Mouse (Mus musculus): ENCODE results near the gene Cyp4f40.
"Not testable (repeated sequence)": the region's sequence is repeated elsewhere in the genome, so short reads cannot be mapped to it uniquely, and the experiment has no call there.

The Cyp4f40 gene

DNA sequence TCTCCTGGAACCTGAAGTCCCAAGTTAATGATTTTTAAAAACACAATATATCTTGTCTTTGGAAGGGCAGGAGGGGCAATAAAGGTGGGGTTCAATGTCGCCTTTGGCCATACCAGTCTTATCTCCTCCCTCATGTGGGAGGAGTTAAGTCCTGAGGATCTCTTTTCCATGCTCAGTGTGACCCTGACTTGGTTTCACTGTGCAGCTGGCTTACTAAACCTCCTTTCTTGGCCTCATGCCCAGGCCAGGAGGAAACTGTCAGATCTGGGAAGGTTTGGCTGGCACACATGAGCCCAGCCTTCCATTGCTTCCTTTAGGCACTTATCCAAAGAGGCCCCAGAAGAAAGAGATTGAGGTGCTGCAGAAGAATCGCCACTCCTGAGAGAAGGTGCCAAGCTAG lies at the start of gene Cyp4f40:
Cyp4f40 (plus strand) TSS at position 189 of the 400 bp plus-strand sequence.
- no peak for DNase-seq (ENCODE audit: low read depth, low spot score)

DNA sequence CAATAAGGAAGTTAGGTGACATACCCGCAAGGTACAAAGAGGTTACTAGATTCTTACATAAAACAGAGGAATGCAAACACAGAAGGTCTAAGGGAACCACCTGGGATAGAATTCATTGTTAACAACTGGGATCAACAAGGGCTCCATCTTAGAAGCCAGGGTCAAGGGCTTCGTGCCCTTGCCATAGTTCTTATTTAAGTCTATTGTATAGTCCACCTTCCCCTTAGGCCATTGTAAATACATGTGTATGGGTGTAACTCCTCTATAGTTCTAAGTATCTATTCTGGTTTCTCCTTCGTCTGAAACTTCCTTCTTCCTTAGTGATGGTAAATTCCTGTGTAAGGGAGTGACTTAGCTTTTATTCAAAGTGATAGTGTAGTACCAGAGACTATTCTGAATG lies 48.5 kb upstream of the Cyp4f40 start:
- not testable (repeated sequence) for DNase-seq (ENCODE audit: low read depth, low spot score)

DNA sequence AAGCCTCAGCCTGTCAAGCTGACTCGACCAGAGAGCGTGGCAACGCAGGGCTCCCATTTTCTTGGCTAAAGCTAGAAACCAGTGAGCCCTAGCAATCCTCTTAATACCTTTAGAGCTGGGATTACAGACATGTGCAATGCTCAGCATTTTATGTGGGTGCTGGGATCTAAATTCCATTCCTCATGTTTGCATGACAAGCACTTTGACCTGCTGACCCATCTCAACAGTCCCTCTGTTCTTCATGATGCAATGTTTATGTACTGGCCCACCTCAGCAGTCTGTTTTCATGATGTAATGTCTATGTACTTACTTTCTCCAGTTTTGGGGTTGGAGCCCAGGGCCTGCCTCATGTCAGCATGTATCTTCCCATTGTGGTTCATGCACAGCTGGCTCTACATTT lies 47.8 kb upstream of the Cyp4f40 start:
- no peak for DNase-seq (ENCODE audit: low read depth, low spot score)

DNA sequence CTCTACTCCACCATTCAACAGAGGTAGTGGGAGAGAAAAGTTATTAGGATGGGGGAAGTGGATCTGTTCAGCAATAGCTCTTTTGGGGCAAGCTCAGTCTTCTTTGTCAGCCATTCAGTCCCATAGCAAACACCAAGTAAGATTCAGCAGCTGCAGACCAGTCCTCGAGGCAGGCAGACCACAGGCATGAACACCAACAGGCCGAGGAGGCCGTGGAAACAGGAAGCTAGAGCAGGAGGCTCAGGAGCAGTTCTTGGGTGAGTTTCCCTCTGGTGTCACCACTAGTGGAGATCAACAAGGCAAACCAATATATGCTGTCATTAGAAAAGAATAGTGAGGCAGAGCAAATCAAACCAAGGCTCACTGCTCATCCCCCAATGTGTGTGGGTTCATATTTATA lies 46.3 kb upstream of the Cyp4f40 start:
- DNase-seq (ENCODE audit: low read depth, low spot score): no peak

DNA sequence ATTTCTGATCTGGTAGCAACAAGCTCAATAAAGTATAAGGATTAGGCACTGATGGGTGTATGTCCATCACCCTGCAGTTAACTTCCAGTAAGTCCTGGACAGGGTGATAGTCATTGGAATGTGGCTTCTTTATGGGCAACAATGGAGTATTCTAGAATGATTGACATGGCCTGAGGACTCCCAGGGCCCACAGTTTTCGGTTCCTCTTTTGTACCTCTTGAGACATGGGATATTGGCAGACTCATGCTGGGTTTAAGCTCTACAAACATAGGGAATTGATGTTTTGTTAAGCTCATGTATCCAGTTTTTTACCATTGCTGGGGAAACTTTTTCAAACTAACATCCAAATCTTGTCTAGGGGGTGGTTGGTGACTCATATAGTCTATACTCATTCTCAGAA lies 41.4 kb upstream of the Cyp4f40 start:
- no peak for DNase-seq (ENCODE audit: low read depth, low spot score)

DNA sequence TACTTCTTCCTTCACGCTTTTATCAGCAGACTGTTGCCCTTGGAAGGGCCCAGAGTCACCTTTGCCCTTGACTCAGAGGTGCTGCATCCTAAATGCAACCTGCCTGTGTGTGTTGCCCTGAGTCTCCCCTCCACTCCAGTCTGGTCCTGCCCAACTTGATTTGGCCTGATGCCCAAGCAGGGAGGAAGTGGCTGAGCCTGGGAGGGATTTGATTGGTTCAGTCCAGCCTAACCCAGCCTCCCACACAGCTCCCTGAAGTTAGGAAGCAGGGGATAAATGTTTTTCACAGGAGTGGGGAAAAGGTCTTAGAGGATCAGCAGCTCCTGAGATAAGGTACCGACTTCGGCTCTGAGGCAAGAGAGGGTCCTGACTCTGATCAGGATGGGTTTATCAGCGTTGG lies 37.7 kb upstream of the Cyp4f40 start, which contains the start of gene Cyp4f37:
Cyp4f37 (plus strand) TSS at position 292 of the 400 bp plus-strand sequence.
- not testable (repeated sequence) for DNase-seq (ENCODE audit: low read depth, low spot score)

DNA sequence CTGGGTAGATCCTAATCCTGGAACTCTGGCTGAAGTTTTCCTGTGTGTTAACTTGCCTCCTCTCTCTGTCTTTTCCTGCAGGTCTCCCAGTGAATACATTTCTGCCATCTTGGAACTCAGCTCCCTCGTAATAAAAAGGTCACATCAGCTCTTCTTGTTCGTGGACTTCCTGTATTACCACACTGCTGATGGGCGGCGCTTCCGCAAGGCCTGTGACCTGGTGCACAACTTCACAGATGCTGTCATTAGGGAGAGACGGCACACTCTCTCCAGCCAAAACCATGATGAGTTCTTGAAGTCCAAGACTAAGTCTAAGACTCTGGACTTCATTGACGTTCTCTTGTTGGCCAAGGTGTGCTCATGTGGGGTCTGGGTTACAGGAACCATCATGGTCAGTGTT lies 29.0 kb upstream of the Cyp4f40 start:
- not testable (repeated sequence) for DNase-seq (ENCODE audit: low read depth, low spot score)

DNA sequence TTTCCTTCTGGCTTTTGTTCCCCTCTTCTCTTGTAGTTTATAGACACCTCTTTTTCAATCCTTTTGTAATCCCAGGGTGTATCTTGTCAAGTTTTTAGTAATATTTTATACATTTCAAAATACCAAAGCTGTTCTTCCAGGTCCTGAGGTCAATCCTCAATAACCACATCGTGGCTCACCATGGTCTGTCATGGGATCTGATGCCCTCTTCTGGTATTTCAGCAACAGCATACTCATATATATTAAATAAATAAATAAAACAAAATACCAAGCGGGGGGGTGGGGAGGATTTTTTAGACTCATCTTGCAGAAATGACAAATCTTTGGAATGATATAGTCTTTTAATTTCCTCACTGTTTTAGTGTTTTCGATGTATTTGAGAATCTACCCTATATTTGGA lies 26.8 kb upstream of the Cyp4f40 start:
- DNase-seq (ENCODE audit: low read depth, low spot score): no peak

DNA sequence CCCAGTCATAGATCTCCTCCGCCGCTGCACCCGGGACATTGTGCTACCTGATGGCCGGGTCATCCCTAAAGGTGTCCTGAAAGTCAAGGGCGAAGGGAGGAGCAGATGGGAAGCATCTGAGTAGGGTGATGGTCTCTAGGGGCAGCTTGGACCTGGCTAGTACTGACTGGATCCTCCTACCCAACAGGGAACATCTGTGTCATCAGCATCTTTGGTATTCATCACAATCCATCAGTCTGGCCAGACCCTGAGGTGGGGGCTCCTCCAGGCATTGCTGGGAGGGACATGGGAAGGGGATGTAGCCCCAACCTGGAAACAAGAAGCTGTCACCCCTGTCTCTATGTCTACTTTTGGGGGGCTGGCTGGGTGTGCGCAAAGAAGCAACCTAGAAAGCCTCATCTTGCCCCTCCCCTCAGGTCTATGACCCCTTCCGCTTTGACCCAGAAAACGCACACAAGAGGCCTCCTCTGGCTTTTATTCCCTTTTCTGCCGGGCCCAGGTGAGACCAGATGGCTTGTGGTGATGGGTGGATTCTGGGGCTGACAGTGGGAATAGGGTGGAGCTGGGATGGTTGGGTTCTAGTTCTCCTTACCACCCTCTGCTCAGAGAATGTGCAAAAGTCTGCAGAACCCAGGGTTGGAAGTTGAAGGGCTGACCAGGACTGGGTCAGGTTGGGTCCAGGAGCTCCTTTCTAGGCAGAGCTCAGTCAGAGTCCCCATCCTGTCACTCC lies 24.3 kb upstream of the Cyp4f40 start:
- not testable (repeated sequence) for DNase-seq (ENCODE audit: low read depth, low spot score)

DNA sequence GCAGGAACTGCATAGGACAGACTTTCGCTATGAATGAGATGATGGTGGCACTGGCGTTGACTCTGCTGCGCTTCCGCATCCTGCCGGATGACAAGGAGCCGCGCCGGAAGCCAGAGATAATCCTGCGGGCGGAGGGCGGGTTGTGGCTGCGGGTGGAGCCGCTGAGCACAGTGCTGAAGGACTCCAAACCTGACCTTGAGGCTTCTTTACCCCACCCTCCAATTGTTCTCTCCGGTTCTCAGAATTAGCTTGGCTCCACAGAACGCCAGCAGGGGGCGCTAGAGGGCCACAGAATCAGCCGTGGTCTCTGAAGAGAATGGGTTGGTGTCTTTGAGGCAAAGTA lies 23.8 kb upstream of the Cyp4f40 start:
- peak; percentile 36 for DNase-seq (ENCODE audit: low read depth, low spot score)

DNA sequence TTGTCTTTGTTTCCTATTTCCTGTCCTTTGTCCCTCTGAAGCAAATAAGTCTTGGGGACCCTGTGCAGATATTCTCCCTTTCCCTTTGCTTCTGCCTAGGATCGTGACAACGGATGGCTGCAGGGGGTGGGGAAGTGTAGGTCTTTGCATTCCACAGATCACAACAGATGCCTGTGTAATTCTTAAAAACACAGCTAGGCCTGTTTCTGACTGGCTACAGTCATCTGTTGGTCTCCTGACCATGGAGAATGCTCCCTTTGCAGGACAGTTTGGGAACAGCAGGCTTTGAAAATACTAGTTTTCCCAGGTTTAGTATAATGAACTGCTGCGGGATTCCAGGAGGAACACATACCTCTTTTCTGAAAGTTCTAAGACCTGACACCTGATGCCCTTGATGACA lies 22.4 kb upstream of the Cyp4f40 start:
- no peak for DNase-seq (ENCODE audit: low read depth, low spot score)

DNA sequence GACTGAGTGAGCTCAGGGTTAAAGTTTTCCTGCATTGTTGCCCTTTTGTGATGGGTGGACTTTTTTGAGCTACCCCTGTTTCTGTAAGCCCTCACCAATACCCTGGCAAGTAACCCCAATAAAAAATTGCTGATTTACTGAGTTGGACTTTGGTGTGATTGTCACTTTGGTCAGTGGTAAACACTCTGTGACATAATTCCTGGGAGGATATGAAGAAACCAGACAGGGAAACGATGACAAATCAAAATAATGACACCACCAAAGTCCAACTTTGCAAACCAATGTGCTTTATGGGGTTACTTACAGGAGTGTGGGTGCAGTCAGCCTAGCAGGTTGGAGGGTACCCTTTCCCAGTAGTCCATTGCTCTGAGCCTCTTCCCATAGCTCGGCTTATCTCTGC lies 21.5 kb upstream of the Cyp4f40 start:
- DNase-seq (ENCODE audit: low read depth, low spot score): no peak

DNA sequence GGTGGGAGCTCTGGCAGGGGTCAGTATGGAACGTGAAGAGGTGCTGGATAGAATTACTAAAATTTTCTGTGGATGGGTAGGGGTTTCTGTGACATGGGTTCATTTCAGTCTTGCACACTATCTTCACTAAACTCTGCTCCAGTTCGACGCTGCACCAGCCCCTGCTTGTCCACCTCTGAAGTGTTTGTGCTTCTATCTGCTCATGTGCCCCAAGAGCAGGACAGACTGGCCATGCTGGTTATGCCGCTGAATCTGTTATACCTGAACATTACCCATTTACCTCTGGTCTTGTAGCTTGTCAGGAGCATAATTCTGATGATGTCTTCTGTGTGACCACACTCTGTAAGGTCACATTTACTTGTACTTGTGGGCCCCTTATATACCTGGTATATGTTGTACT lies 12.1 kb upstream of the Cyp4f40 start:
- DNase-seq (ENCODE audit: low read depth, low spot score): no peak

DNA sequence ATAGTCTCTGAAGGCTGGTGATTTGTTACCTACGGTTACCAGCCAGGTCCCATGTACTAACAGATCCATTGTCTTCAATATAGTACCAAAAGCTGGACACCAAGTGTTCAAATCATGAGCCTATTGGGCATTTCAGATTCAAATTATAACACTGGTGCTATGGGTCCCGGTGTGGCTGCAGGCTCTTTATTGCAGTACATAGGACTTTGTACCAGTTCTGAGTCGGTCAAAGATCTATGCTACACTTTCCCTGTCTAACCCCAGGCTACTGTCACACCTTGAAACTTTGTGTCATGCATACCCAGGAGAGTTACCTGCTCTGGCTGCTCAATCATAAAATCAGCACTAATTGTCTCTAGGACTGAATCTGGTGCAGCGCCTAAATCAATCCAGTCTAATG lies 4.8 kb upstream of the Cyp4f40 start:
- no peak for DNase-seq (ENCODE audit: low read depth, low spot score)

DNA sequence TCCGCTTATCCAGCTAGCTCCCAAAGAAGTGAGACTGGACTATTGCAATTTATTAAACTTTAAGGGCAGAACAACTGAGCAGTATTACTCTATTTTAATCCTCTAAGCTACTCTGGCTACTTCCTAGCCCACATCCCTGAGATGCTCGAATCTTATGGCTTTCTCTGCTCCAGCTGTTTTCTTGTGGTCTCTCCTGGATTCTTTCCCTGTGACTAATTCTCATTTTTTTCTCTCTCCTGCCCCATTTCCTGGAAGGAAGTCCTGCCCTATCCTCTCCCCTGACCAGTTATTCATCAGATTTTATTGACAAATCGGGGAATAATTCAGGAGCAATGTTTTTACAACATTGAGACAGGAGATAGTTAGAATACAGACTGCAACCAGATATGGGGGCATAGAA lies 1.7 kb upstream of the Cyp4f40 start:
- no peak for DNase-seq (ENCODE audit: low read depth, low spot score)

DNA sequence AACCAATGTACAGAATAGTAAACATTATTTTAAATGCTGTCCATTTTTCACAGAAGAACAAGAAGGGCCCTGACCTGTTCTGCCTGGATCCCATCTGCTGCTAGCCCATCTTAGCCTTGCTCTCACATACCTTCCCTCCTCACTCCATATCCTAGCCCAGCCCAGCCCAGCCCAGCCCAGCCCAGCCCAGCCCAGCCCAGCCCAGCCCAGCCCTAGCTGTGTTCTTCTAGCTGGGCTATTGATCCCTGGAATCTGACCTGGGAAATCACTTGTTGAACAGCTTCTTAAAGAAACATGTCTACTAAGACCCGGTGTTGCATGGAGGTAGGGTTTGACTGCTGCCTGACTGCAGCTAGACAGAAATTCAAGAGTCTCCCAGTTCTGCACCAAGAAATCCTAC lies 454 bp upstream of the Cyp4f40 start:
- DNase-seq (ENCODE audit: low read depth, low spot score): no peak

DNA sequence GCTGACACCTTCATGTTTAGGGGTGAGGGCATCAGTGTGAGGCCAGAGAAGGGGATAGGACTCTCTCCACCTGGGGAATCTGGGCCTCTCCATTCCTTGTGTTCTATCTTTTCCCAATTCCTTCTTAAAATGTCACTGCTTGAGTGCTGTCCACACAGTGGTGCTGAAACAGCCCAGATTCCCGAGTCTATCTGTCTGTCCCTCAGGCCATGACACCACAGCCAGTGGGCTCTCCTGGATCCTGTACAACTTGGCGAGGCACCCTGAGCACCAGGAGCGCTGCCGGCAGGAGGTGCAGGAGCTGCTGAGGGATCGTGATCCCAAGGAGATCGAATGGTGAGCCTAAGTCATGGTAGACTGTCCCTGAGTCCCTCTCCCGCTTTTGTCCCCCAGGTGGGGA lies 15.3 kb downstream of the Cyp4f40 start:
- no peak for DNase-seq (ENCODE audit: low read depth, low spot score)

DNA sequence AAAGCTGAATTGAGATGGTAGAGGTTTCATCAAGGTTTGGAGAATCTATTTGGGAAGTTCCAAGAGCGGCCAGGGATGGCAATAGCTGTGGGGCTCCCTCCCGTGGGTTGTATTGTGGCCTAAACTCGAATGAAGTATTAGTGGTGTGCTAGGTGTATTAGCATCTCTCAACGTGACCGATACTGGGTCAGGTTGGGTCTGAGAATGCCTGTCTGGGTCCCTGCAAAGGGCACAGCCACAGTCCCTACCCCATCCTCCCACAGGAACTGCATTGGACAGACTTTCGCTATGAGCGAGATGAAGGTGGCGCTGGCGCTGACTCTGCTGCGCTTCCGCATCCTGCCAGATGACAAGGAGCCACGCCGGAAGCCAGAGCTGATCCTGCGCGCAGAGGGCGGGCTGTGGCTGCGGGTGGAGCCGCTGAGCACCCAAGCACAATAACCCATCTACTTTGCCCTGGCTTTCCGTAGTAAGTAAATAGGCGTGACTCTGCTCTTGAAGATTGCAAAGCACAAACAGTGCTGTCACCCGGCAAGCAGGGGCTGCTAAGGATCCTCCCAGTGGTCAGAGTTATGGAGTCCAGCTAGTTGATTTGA lies 17.4 kb downstream of the Cyp4f40 start:
- no peak for DNase-seq (ENCODE audit: low read depth, low spot score)

DNA sequence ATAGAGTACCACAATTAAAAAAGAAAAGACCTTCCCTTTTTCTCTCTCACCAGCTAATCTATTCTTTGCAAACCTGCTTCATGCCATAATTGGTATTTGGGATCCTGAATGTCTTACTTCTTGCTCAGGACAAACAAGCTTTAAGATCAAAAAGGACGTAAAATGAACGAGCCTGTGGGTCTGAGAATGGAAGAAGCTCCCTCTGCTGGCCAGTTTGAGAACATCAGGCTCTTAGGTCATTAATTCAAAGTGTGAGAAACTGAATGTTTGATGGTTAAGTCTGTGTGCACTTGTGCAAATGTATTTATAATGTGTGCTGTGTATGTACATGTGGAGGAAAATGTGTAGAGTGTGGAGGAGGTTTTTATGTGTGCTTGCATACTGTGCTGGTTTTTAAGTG lies 21.7 kb downstream of the Cyp4f40 start:
- peak; percentile 38 for DNase-seq (ENCODE audit: low read depth, low spot score)

DNA sequence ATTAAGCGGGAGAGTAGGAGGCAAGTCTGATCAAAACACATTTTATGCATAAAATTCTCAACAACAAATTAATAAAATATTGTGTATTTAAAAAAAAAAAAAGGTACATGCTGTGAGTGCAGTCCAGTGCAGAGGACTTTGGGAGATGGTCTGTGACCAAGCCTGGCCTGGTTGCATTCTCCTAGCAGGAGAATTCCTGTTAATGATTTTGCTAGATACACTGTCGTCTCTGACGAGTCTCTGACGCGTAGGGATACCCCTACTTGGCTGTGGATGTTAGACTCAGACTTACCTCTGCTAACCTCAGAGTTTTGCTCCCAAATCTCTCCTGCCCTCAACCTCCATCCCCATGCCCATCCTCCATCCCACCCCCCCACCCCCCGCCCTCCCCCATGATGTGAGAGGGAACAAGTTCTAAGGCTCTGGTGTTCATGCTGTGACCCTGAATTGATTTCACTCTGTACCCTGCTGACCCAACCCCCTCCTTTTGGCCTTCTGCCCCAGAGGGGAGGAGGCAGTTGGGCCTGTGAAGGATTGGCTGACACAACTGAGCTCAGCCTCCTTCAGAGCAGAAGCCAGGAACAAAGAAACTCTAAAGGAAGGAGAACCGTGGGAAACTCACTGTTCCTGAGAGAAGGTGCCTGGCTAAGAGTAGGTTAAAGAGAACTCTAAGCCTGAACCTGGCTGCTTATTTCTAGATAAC lies 26.5 kb downstream of the Cyp4f40 start, which contains the start of gene Cyp4f15:
Cyp4f15 (plus strand) TSS at position 580 of the 703 bp plus-strand sequence.
- DNase-seq (ENCODE audit: low read depth, low spot score): no peak

DNA sequence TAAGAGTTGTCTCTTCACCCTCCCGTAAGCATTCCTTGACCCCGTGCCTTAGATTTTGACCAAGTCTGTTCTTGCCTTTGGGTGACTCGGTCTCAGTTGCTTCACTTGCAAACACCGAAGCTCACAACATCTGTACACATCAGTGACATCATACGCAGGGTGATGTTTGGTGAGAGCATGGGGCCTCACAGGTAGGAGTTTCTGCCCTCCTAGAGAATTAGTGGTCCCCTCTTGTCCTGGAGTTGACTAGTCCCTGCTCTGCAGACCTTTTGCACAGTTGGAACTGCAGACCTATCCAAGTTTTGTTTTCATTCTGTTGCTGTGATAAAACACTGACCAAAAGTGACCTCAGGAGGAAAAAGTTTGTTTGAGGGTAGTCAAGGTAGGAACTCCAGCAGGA lies 28.0 kb downstream of the Cyp4f40 start:
- no peak for DNase-seq (ENCODE audit: low read depth, low spot score)

DNA sequence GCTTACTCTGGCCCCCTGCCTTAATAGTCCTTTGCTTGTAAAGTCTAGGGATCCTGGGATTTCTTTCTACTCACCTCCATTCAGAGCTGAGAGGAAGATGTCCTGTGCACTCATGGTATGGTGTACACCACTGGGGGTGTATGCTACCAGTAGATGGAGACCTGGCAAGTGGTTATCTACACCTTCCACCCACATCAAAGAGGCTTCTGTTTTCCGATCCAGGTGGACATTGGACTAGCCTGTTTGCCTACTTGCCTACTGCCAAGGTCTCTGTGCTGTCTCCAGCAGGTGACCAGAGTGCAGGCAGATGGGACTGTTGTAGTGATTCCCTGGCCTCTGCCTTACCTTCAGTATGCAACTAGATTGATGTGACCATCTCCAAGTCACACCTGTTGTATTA lies 32.3 kb downstream of the Cyp4f40 start:
- no peak for DNase-seq (ENCODE audit: low read depth, low spot score)

DNA sequence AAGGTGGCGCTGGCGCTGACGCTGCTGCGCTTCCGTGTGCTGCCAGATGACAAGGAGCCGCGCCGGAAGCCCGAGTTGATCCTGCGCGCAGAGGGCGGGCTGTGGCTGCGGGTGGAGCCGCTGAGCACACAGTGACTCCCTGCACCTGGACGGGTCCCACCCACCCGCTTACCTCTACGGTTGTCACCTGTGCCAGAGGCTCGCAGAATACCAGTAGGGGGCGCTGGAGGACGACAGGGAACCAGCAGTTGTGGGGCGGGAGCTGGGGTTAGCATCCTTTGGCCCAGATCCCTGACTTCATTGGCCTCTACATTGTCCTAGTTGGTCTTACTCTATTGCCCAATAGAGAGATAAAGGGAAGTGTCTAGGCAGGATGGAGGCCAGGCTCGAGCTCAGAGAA lies 44.1 kb downstream of the Cyp4f40 start:
- no peak for DNase-seq (ENCODE audit: low read depth, low spot score)

All from c-Kit-negative CD71-positive TER-119-positive erythroid progenitor cells, embryonic 14.5 days (primary cell).